18 mouse cellular contexts compared by ENCODE assay signal in genomic region chr12:56402137-56402536, GRCm38 (mm10).
"Had no signal": no experiment of that assay in that cellular context is flagged by ENCODE, and none has a peak within 500 bp of the region (broad histone marks: within the 10 kb centered on the region; RNA-seq: fewer than 3 reads in every experiment).

No protein-coding gene starts in this region.

- H3K4me2 ChIP-seq: liver, embryonic 15.5 days; lung, embryonic 15.5 days; midbrain, embryonic 12.5 days; neural tube, embryonic 12.5 days; stomach, embryonic 15.5 days had no signal

- DNase-seq: lung, adult 2 months; lung, postnatal 14 days; lung, postnatal 36 days; right cerebral cortex, postnatal 14 days; thymus, adult 2 months; thymus, postnatal 25 days; thymus, postnatal 4 days had no signal

- H3K9me3 ChIP-seq: liver, embryonic 15.5 days; lung, embryonic 15.5 days; midbrain, embryonic 12.5 days; neural tube, embryonic 12.5 days; stomach, embryonic 15.5 days had no signal

- H3K36me3 ChIP-seq: liver, embryonic 15.5 days; lung, embryonic 15.5 days; midbrain, embryonic 12.5 days; neural tube, embryonic 12.5 days; stomach, embryonic 15.5 days had no signal

- H3K4me1 ChIP-seq: liver, embryonic 15.5 days; lung, embryonic 15.5 days; midbrain, embryonic 12.5 days; neural tube, embryonic 12.5 days; stomach, embryonic 15.5 days had no signal

- H3K27me3 ChIP-seq: liver, embryonic 15.5 days; lung, embryonic 15.5 days; megakaryocyte, embryonic 14.5 days; neural tube, embryonic 12.5 days; stomach, embryonic 15.5 days had no signal

- H3K9ac ChIP-seq: liver, embryonic 15.5 days; liver, postnatal 0 days; lung, embryonic 15.5 days; midbrain, embryonic 12.5 days; neural tube, embryonic 12.5 days; stomach, embryonic 15.5 days had no signal

- H3K27ac ChIP-seq: liver, embryonic 15.5 days; lung, embryonic 15.5 days; macrophage; midbrain, embryonic 12.5 days; neural tube, embryonic 12.5 days; stomach, embryonic 15.5 days; stomach, postnatal 0 days had no signal

- H3K4me3 ChIP-seq: liver, embryonic 15.5 days; lung, embryonic 15.5 days; megakaryocyte, embryonic 14.5 days; midbrain, embryonic 12.5 days; neural tube, embryonic 12.5 days; stomach, embryonic 15.5 days had no signal

- ATAC-seq: lung, postnatal 0 days; midbrain, embryonic 16.5 days had no signal
